Mouse (Mus musculus): ENCODE measurements at regions not wholly inside any gene's neighbourhood (a gene's known extent, or its start where the extent isn't known, plus 50 kb on each side); places are given as distances from the start of the nearest gene placed in this dataset.
A peak's percentile ranks its signal among the peaks of the same experiment; 100 is the strongest.

GRCm38 (mm10) chr7:31208237-31209054, 52.8 kb upstream of the Gramd1a start:
- DNase-seq = peak; percentile 80

DNA sequence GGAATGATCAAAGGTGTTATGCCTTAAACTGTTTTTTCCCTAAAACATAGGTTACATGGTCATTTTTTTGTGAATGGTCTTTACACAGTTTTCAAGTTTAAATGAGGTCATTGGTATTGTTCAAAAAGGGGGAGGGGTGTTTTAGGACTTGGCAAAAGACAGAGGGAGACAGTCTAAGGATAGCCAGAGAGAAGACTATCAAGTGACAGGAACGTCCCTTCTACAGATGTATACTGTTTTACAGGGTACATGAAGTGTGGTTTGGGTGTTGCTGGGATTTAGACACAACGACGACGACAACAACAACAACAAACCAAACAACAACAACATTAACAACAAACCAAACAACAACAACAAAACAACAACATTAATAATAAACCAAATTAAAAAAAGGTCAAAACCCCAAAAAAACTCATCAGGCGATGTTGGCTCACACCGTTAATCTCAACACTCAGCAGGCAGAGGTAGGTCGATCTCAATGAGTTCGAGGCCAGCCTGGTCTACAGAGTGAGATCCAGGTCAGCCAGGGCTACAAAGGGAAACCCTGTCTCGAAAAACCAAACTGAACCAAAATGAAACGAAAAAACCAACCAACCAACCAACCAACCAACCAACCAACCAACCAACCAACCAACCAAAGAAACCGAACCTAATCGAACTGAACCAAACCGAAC, 52.0 kb upstream of the Gramd1a start:
- DNase-seq = no peak
